Mouse (Mus musculus): ENCODE data around the gene Tnfrsf18.

- TF ChIP-seq CTCF (IDR thresholded peaks at IDR 0.05; ENCODE audit: control insufficient read depth, insufficient read depth, low read length) = no peak
- TF ChIP-seq POLR2A (IDR thresholded peaks at IDR 0.05; ENCODE audit: borderline replicate concordance, control insufficient read depth, low read depth, low read length) = no peak
Observed at GRCm38 (mm10) chr4:156028580-156028979, 2.6 kb downstream of the Tnfrsf18 start.
